Mouse (Mus musculus): ENCODE data around the gene Cnot3. TPM values are rescaled to one million over a fixed set of nuclear protein-coding genes. Genes with fewer than 3 reads are reported as not detected.
"Not testable (repeated sequence)": the region's sequence is repeated elsewhere in the genome, so short reads cannot be mapped to it uniquely, and the experiment has no call there.

Gene Cnot3
- polyA plus RNA-seq, 1 experiment from 2014 or later = 33.3 TPM

DNA sequence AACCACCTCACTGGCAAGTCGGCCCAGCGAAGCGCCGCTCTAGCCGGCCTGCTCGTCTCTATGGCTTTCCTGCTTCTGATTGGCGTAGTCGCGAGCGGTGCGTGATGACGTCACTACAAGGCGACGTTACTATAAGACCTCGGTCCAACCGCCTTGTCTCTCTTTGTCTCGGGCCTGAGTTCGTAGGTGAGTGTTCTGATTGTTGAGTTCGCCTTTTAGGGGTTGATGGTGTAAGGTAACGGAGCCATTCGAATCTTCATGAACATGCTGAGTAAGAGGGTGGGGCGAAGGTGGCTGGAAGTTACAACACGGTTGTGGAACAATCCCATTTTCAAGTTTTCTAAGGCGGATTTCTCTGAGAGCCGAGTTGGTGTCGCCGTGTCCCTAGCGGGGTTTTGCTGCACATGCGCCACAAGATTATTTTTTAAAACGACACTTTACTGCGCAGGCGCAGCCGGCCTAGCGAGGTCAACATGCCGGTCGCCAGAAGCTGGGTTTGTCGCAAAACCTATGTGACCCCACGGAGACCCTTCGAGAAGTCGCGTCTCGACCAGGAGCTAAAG lies 58.9 kb downstream of the Cnot3 start, which contains the start of gene Rps9:
Gene Rps9, plus strand, starts transcription at position 115 of the 563 bp plus-strand sequence.
- H3K4me3 ChIP-seq = peak within 1 kb of the TSS; percentile 90
- peak; percentile 81 for ATAC-seq (ENCODE audit: extremely low read depth, insufficient number of reproducible peaks, low FRiP score, low TSS enrichment)
- no peaks in the 10 kb centered on the region for H3K9me3 ChIP-seq
- peak within 1 kb of the TSS; percentile 94 for H3K27ac ChIP-seq (replicated peaks)
- no peaks in the 10 kb centered on the region for H3K27me3 ChIP-seq (replicated peaks)
- WGBS = 1% methylated on average over 42 of the region's 42 CpGs
- peak within 1 kb of the TSS; percentile 78 for H3K4me2 ChIP-seq
- peaks cover 21% of the 10 kb centered on the region for H3K4me1 ChIP-seq
- H3K36me3 ChIP-seq = peaks cover 72% of the 10 kb centered on the region
- H3K9ac ChIP-seq = peak within 1 kb of the TSS; percentile 96

DNA sequence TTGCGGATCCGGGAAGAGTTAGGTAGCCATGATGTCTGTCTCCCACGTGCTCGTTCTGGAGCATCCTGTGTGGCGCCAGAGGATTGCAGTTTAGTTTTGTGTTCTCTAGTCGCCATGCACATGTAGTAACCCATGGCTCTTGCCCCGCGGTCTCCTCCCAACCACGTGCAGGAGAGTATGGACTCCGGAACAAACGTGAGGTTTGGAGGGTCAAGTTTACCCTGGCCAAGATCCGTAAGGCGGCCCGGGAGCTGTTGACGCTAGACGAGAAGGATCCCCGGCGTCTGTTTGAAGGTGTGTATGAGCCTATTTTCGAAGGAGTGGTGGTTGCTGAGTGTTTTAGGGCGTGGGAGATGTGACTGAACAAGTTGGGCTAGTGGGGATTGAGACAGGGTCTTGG lies 59.4 kb downstream of the Cnot3 start:
- Histone ChIP-seq H3K27ac (replicated peaks) (peak overlapping the region; percentile 94), H3K4me1 (peaks cover 21% of the 10 kb centered on the region), H3K36me3 (peaks cover 67% of the 10 kb centered on the region), H3K9ac (peak overlapping the region; percentile 96), H3K4me2 (peak overlapping the region; percentile 78), H3K4me3 (peak overlapping the region; percentile 90), H3K27me3 (replicated peaks) (no peaks in the 10 kb centered on the region), H3K9me3 (no peaks in the 10 kb centered on the region)
- peak; percentile 38; the same call in 1 of the 2 replicates for ATAC-seq (ENCODE audit: extremely low read depth, insufficient number of reproducible peaks, low FRiP score, low TSS enrichment)
- 1% methylated on average over 20 of the region's 20 CpGs for WGBS

GRCm38 (mm10) chr7:3705461-3705860 lies 60.4 kb downstream of the Cnot3 start:
- peak overlapping the region; percentile 90 for H3K4me3 ChIP-seq
- H3K27me3 ChIP-seq (replicated peaks); ATAC-seq (ENCODE audit: extremely low read depth, insufficient number of reproducible peaks, low FRiP score, low TSS enrichment); H3K9me3 ChIP-seq: not testable (repeated sequence)
- peak overlapping the region; percentile 94 for H3K27ac ChIP-seq (replicated peaks)
- H3K9ac ChIP-seq = peak overlapping the region; percentile 96
- peaks cover 21% of the 10 kb centered on the region for H3K4me1 ChIP-seq
- H3K36me3 ChIP-seq = peaks cover 57% of the 10 kb centered on the region
- WGBS = 11% methylated on average over 7 of the region's 7 CpGs
- H3K4me2 ChIP-seq = peak overlapping the region; percentile 78

GRCm38 (mm10) chr7:3705911-3706310 lies 60.8 kb downstream of the Cnot3 start:
- Histone ChIP-seq H3K9me3 (no peaks in the 10 kb centered on the region), H3K4me3 (peak overlapping the region; percentile 90), H3K9ac (peak overlapping the region; percentile 96), H3K36me3 (peaks cover 52% of the 10 kb centered on the region), H3K4me2 (peak overlapping the region; percentile 78), H3K4me1 (peaks cover 21% of the 10 kb centered on the region), H3K27ac (replicated peaks) (0 out of 2 replicates have a peak overlapping the region, but pooled peaks have one; percentile 33), H3K27me3 (replicated peaks) (no peaks in the 10 kb centered on the region)
- no peak for ATAC-seq (ENCODE audit: extremely low read depth, insufficient number of reproducible peaks, low FRiP score, low TSS enrichment)
- 37% methylated on average over 6 of the region's 6 CpGs for WGBS

DNA sequence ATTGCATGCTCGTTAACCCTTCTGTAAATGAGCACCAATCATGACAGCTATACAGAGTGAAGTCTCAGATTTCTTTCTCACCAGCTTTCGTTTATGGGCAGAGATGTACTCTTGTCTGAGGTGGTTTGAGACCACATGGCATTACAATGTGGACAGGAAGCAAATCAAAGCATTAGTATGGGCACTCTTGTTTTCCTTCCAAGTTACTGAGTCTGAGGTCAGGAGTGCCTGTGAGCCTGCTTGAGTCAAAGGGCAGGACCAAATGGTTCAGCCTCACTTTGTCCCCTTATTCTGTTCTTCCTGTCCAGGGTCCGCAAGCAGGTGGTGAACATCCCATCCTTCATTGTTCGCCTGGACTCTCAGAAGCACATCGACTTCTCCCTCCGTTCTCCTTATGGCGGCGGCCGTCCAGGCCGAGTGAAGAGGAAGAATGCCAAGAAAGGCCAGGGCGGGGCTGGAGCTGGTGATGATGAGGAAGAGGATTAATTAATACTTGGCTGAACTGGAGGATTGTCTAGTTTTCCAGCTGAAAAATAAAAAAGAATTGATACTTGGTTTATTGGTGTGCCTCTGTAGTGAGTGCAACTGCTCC lies 61.4 kb downstream of the Cnot3 start:
- H3K4me1 ChIP-seq = peaks cover 21% of the 10 kb centered on the region
- H3K36me3 ChIP-seq = peaks cover 47% of the 10 kb centered on the region
- peak overlapping the region; percentile 33; the same call in 1 of the 2 replicates for H3K27ac ChIP-seq (replicated peaks)
- H3K9me3 ChIP-seq = no peaks in the 10 kb centered on the region
- no peak for ATAC-seq (ENCODE audit: extremely low read depth, insufficient number of reproducible peaks, low FRiP score, low TSS enrichment)
- H3K4me3 ChIP-seq = peak overlapping the region; percentile 90
- WGBS = 60% methylated on average over 11 of the region's 11 CpGs
- peak overlapping the region; percentile 96 for H3K9ac ChIP-seq
- no peaks in the 10 kb centered on the region for H3K27me3 ChIP-seq (replicated peaks)
- peak overlapping the region; percentile 78 for H3K4me2 ChIP-seq

DNA sequence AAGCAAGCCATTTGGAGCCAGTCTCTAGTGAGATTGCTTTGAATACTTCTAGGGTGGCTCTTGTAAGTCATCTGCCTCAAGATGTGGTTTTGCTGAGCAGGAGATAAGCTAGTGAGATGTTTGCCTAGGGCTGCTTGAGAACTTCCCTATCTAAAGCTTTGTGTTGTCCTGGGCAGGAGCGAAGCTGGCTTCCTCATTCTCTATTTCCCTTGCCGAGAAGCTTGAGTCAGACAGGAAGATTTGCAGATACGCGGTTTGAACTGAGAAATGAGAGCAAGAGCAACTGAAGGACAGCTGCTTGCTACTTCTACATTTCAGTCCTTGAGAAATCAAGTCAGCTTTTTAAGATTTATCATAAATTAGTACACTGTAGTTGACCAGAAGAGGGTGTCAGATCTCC lies 62.0 kb downstream of the Cnot3 start:
- Histone ChIP-seq H3K36me3 (peaks cover 41% of the 10 kb centered on the region), H3K9ac (no peak overlapping the region), H3K4me3 (no peak overlapping the region), H3K27ac (replicated peaks) (0 out of 2 replicates have a peak overlapping the region, but pooled peaks have one; percentile 9), H3K27me3 (replicated peaks) (no peaks in the 10 kb centered on the region), H3K4me1 (peaks cover 21% of the 10 kb centered on the region), H3K4me2 (peak overlapping the region; percentile 78; the same call in 1 of the 2 replicates), H3K9me3 (no peaks in the 10 kb centered on the region)
- no peak for ATAC-seq (ENCODE audit: extremely low read depth, insufficient number of reproducible peaks, low FRiP score, low TSS enrichment)
- WGBS = 42% methylated on average over 4 of the region's 4 CpGs

DNA sequence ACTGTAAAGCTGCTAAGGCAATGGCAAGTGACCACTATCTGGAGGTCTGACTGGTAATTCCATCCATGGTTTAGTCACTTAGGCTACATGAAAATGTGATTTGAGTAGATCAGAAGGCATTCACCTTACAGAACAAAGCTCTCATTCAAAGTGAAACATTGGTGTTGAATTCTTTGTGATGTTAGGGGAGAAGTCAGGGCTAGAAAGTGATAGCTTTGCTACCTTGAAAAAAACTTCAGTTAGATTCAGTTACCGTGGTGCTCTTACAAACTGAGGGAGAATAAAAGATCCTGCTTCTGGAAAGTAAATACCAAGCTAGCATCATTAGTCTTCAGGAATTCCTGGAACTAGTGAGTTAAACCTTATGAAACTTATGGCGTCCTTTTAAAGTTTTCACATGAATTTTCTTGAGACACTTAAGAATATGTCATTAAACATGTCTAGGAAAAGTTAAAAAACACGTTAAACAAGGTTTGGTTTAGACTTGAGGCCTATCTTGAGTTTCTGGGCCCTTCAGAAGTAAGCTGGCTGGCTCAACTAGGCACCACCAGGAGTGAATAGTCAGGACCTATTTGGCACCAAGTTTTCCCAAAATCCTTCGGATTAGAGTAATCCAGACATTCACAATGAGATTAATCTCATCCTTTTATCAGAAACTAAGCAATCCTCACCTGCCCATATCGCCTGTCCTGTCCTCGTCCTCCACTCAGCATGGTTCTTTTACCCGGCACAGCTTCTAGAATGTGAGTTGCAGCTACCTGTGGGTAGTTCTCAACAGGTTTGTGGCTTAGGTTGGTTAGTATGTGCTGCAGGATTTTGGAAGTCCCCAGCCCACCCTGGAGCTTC lies 62.7 kb downstream of the Cnot3 start:
- Histone ChIP-seq H3K4me3 (no peak overlapping the region), H3K9me3 (no peaks in the 10 kb centered on the region), H3K27me3 (replicated peaks) (no peaks in the 10 kb centered on the region), H3K9ac (no peak overlapping the region), H3K36me3 (peaks cover 40% of the 10 kb centered on the region), H3K4me1 (peaks cover 21% of the 10 kb centered on the region), H3K27ac (replicated peaks) (no peak overlapping the region), H3K4me2 (no peak overlapping the region)
- WGBS = 40% methylated on average over 7 of the region's 7 CpGs
- no peak for ATAC-seq (ENCODE audit: extremely low read depth, insufficient number of reproducible peaks, low FRiP score, low TSS enrichment)

GRCm38 (mm10) chr7:3708447-3708980 lies 63.4 kb downstream of the Cnot3 start:
- WGBS = 48% methylated on average over 5 of the region's 5 CpGs
- ATAC-seq (ENCODE audit: extremely low read depth, insufficient number of reproducible peaks, low FRiP score, low TSS enrichment) = not testable (repeated sequence)

GRCm38 (mm10) chr7:3709000-3709399 lies 63.9 kb downstream of the Cnot3 start:
- ATAC-seq (ENCODE audit: extremely low read depth, insufficient number of reproducible peaks, low FRiP score, low TSS enrichment) = no peak
- H3K36me3 ChIP-seq = peaks cover 40% of the 10 kb centered on the region
- H3K27ac ChIP-seq (replicated peaks) = no peak overlapping the region
- no peaks in the 10 kb centered on the region for H3K9me3 ChIP-seq
- WGBS = 85% methylated on average over 1 of the region's 1 CpGs
- H3K4me3 ChIP-seq = no peak overlapping the region
- H3K4me1 ChIP-seq = peaks cover 21% of the 10 kb centered on the region
- no peak overlapping the region for H3K9ac ChIP-seq
- no peak overlapping the region for H3K4me2 ChIP-seq
- no peaks in the 10 kb centered on the region for H3K27me3 ChIP-seq (replicated peaks)

More at GRCm38 (mm10) chr7:3708447-3708980, 63.4 kb downstream of the Cnot3 start:
- not testable (repeated sequence) for H3K4me3 ChIP-seq; H3K9me3 ChIP-seq; H3K27ac ChIP-seq (replicated peaks); H3K4me2 ChIP-seq; H3K27me3 ChIP-seq (replicated peaks); H3K9ac ChIP-seq
- Histone ChIP-seq H3K36me3 (peaks cover 40% of the 10 kb centered on the region), H3K4me1 (peaks cover 21% of the 10 kb centered on the region)
